Mouse (Mus musculus): ENCODE measurements around the gene Mpig6b.

Mpig6b gene

GRCm38 (mm10) chr17:35088151-35088550 is 22.2 kb upstream of the Mpig6b start:
- no peak for DNase-seq (ENCODE audit: low spot score in 2 of 2)

- no peak for DNase-seq (ENCODE audit: low spot score in 2 of 2)
Observed at GRCm38 (mm10) chr17:35085208-35085865, 19.4 kb upstream of the Mpig6b start, which contains the start of gene Ly6g6f. Gene Ly6g6f, minus strand, starts transcription at chr17:35085610.

- DNase-seq (ENCODE audit: low spot score in 2 of 2): no peak
Observed at GRCm38 (mm10) chr17:35083929-35084497, 18.0 kb upstream of the Mpig6b start.

GRCm38 (mm10) chr17:35082841-35083576 is 17.0 kb upstream of the Mpig6b start:
- no peak for DNase-seq (ENCODE audit: low spot score in 2 of 2)

GRCm38 (mm10) chr17:35080710-35081109 is 14.7 kb upstream of the Mpig6b start:
- no peak for DNase-seq (ENCODE audit: low spot score in 2 of 2)

- no peak for DNase-seq (ENCODE audit: low spot score in 2 of 2)
Observed at GRCm38 (mm10) chr17:35080248-35080647, 14.3 kb upstream of the Mpig6b start.

GRCm38 (mm10) chr17:35079778-35080177 is 13.8 kb upstream of the Mpig6b start:
- DNase-seq (ENCODE audit: low spot score in 2 of 2): no peak

- DNase-seq (ENCODE audit: low spot score in 2 of 2): peak; percentile 46 to 74
Observed at GRCm38 (mm10) chr17:35077786-35078233, 11.8 kb upstream of the Mpig6b start, which contains the start of gene Ly6g6d. Gene Ly6g6d, minus strand, starts transcription at chr17:35078065.

- no peak for DNase-seq (ENCODE audit: low spot score in 2 of 2)
Observed at GRCm38 (mm10) chr17:35077285-35077684, 11.3 kb upstream of the Mpig6b start.

GRCm38 (mm10) chr17:35076507-35077176 is 10.7 kb upstream of the Mpig6b start, which contains the start of gene Ly6g6e:
Gene Ly6g6e, plus strand, starts transcription at chr17:35076902.
- no peak for DNase-seq (ENCODE audit: low spot score in 2 of 2)

- DNase-seq (ENCODE audit: low spot score in 2 of 2): no peak
Observed at GRCm38 (mm10) chr17:35074097-35074496, 8.1 kb upstream of the Mpig6b start.

GRCm38 (mm10) chr17:35071454-35071853 is 5.5 kb upstream of the Mpig6b start:
- DNase-seq (ENCODE audit: low spot score in 2 of 2): no peak

GRCm38 (mm10) chr17:35070556-35071229 is 4.7 kb upstream of the Mpig6b start:
- no peak for DNase-seq (ENCODE audit: low spot score in 2 of 2)

GRCm38 (mm10) chr17:35068213-35068914 is 2.4 kb upstream of the Mpig6b start:
- DNase-seq (ENCODE audit: low spot score in 2 of 2): peak in 1 of 2 experiments; percentile 54

GRCm38 (mm10) chr17:35064951-35065947 is 735 bp downstream of the Mpig6b start, which contains the start of gene Ly6g6c:
Gene Ly6g6c, plus strand, starts transcription at chr17:35065388.
- DNase-seq (ENCODE audit: low spot score in 2 of 2): peak; percentile 73 to 77

- peak in 1 of 2 experiments; percentile 39 for DNase-seq (ENCODE audit: low spot score in 2 of 2)
Observed at GRCm38 (mm10) chr17:35064378-35064877, 1.6 kb downstream of the Mpig6b start.

- DNase-seq (ENCODE audit: low spot score in 2 of 2): no peak
Observed at GRCm38 (mm10) chr17:35063466-35063865, 2.5 kb downstream of the Mpig6b start.

GRCm38 (mm10) chr17:35061299-35061698 is 4.7 kb downstream of the Mpig6b start:
- no peak for DNase-seq (ENCODE audit: low spot score in 2 of 2)

GRCm38 (mm10) chr17:35060737-35061297 is 5.2 kb downstream of the Mpig6b start:
- DNase-seq (ENCODE audit: low spot score in 2 of 2): no peak
